Mouse (Mus musculus): Measurements from ENCODE around the gene Spata22.
"Not testable (repeated sequence)": the region's sequence is repeated elsewhere in the genome, so short reads cannot be mapped to it uniquely, and the experiment has no call there.

Spata22 gene

GRCm38 (mm10) chr11:73329442-73329841 lies at the start of gene Spata22, which contains the start of the genes Aspa and Gm49340:
Gene Spata22, plus strand, starts transcription at chr11:73329741.
Gene Aspa, minus strand, starts transcription at chr11:73329596.
Gene Gm49340, plus strand, starts transcription at chr11:73329741.
- no peak for DNase-seq (ENCODE audit: extremely low read depth, low read depth)

GRCm38 (mm10) chr11:73280710-73281109 lies 48.8 kb upstream of the Spata22 start:
- DNase-seq (ENCODE audit: extremely low read depth, low read depth), result no peak

GRCm38 (mm10) chr11:73281528-73282027 lies 48.0 kb upstream of the Spata22 start:
- DNase-seq (ENCODE audit: extremely low read depth, low read depth), result no peak

DNA sequence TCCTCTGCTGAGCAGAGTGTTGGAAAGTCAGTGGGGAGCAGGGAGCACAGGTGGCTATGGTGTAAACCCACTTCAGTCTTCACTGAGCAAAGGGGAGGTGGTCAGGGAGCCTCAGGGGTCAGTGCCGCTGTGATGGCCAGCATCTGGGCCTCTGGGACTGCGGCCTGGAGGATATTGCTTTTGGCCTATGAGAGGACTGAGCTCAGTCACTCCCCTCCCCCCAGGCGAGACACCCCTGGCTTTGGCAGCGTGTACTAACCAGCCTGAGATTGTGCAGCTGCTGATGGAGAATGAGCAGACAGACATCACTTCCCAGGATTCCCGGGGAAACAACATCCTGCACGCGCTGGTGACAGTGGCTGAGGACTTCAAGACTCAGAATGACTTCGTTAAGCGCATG lies 46.2 kb upstream of the Spata22 start:
- no peak for DNase-seq (ENCODE audit: extremely low read depth, low read depth)

GRCm38 (mm10) chr11:73283926-73284325 lies 45.6 kb upstream of the Spata22 start:
- DNase-seq (ENCODE audit: extremely low read depth, low read depth), result no peak

DNA sequence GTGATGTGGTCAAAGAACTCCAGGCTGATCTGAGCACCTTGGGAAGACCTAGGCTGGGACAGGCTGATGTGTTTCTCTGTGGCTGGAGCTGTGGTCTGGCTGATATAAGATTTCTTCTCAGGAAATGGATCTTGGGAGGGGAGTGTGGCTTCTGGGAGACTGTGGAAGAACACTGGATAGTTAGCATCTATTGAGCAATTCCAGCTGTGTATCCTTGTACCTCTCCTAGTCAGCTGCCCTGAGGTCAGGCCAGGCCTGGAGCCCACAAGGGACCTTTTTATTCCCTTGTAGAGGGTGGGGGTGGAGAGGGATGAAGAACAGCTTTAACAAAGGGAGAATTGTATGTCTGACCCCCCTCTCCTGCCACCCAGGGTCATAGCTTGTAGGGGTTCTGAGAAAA lies 45.2 kb upstream of the Spata22 start:
- DNase-seq (ENCODE audit: extremely low read depth, low read depth), result no peak

DNA sequence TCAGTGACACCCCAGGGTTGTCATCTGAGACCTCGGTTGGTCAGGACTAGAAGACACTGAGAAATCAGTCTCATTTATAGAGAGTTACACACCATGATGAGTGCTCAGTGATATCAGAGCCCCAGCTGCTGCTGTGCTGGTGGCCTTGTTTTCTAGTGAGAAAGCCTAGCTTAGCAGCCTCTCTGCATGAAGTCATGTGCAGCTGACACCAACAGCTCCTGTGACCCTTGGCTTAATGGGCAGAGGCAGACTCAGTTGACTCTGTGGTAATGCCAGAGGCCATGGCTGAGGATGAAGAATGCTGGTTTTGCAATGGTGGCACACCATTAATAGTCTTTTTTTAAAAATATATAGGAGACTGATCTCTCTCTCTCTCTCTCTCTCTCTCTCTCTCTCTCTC lies 39.9 kb upstream of the Spata22 start:
- no peak for DNase-seq (ENCODE audit: extremely low read depth, low read depth)

GRCm38 (mm10) chr11:73303123-73303522 lies 26.4 kb upstream of the Spata22 start:
- no peak for DNase-seq (ENCODE audit: extremely low read depth, low read depth)

- no peak for DNase-seq (ENCODE audit: extremely low read depth, low read depth)
Observed at GRCm38 (mm10) chr11:73315961-73316360, 13.6 kb upstream of the Spata22 start.

- not testable (repeated sequence) for DNase-seq (ENCODE audit: extremely low read depth, low read depth)
Observed at GRCm38 (mm10) chr11:73318581-73318980, 11.0 kb upstream of the Spata22 start.

DNA sequence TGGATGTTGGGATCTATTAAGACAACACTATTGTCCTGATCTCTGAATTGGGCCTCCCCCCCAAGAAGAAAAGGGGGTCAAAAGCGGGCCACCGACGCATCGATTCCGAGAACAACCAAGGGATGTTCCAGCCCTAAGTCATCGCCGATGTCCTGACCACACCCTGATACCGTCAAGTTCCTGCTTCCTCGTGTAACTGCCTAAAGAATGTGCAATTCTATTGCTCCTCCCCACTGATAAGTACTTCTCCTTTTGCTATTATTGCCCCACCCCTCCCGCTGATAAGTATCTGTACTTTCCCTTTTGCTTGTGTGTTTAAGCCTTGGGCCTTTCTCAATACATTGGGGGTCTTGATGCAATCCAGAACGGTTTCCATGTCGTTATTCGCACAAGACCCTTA lies 8.5 kb upstream of the Spata22 start:
- DNase-seq (ENCODE audit: extremely low read depth, low read depth), result peak; percentile 51

DNA sequence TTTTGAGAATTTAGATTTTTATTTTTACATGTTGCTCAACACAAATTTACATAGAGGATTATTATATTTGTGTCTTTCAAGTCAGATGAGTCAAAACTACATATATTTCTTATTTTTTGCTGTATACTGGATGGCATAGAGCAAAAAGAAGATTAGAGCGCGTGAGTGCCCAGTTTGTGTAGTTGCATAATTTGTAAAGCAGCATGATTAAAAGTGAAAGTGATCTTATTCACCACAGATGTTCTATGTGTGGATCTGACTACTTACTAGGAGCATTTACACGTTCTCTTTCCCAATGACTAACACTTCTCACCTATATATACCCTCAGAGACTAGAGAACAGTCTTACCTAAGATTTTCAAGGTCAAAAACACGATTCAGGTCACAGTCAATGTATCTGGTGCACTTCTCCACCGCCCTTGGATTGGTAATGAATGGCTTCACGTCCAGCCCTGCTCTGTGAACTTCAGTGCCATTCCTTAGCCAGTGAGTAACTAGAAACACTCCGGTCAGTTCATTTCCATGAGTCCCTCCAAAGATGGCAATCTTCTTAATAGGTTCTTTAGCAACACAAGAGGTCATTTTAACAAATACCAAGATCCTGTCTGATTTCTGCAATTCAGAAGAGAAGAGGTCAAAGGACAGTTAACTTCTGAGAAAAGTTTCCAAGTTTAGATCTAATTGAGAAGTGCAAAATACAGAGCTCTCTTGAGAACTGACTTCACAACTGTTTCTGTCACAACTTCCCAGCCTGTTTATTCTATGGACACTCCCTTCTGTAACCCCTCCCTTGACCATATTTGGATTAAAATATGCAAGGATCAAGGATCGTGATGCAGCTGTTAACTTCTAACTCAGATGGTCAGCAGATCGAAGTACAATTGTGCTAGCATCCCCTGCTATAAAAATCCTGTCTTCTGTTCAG lies 5.4 kb upstream of the Spata22 start:
- DNase-seq (ENCODE audit: extremely low read depth, low read depth), result peak; percentile 38

DNA sequence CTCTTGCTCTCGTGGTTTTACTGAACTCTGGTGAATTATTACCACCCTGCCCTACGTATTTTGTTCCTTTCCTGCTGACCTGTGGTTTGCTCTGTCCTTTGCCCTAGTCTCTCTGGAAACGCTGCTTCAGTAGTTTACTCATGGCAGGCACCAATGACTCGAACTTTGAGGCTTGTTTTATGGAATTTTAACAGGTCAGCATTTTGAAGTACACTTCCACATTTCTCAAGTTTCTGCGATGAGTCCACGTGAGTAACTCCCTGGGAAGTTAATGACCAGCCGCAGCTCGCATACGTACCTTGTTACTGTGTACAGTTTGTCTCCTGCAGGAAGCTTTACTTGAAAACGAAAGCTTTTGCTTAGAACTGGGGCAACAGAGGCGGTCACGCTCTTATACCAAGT lies 3.1 kb upstream of the Spata22 start:
- no peak for DNase-seq (ENCODE audit: extremely low read depth, low read depth)

DNA sequence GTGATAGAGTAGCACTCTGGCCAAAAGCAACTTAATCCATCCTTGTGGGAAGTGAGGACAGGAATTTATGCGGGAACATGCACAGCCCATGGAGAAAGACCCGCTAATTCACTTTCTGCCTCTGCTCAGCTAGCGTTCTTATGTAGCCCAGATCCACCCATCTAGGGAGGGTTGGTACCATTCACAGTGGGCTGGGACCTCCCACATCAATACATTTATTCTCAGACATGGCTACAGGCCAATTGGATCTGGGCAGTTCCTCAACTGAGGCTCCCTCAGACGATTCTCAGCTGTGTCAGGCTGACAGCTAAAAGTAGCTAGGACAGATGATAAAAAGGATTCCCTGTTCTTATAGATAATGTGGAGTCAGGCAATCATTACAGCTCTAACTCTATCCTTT lies 2.2 kb upstream of the Spata22 start:
- no peak for DNase-seq (ENCODE audit: extremely low read depth, low read depth)

- DNase-seq (ENCODE audit: extremely low read depth, low read depth), result no peak
Observed at GRCm38 (mm10) chr11:73333357-73333756, 3.8 kb downstream of the Spata22 start.

- DNase-seq (ENCODE audit: extremely low read depth, low read depth), result no peak
Observed at GRCm38 (mm10) chr11:73336919-73337318, 7.4 kb downstream of the Spata22 start.

DNA sequence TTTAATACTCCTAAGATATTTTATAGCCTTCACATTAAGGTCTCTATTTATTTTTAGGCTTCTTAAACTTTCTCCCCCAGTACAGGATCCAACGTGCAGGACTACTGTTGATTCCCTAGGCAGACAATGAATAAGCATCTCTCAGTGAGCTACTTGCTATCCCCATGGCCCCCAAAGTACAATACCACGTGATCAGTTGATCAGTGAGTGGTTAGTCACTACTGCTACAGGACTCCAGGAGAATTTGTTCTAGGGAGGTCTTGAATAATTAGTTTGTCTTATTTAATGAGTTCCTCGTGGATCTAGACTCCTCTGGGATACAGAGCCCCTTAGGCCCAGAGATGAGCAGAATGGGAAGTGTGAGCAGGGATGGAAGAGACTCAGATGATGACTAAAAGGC lies 20.9 kb downstream of the Spata22 start, which contains the start of gene Olfr20:
Gene Olfr20 (plus strand): TSS at position 301 of the 400 bp plus-strand sequence.
- DNase-seq (ENCODE audit: extremely low read depth, low read depth), result no peak

DNA sequence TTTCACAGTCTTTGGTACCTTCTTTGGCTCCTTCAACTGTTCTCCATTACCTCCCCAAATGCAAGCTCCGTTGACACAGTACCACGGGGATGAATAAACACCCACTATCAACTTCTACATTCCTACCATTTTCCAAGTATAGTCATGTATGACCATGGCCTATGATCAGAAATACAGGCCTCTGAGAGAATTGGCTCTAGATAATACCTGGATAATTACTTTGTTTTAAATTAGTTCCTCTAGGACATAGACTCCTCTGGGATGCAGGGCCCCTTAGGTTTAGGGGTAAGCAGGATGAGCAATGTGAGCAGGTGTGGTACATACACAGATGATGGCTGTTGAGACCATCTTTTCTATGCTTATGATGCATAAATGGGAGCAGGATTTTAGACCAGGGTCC lies 41.4 kb downstream of the Spata22 start, which contains the start of gene Olfr376:
Gene Olfr376 (plus strand): TSS at position 301 of the 400 bp plus-strand sequence.
- DNase-seq (ENCODE audit: extremely low read depth, low read depth), result no peak

DNA sequence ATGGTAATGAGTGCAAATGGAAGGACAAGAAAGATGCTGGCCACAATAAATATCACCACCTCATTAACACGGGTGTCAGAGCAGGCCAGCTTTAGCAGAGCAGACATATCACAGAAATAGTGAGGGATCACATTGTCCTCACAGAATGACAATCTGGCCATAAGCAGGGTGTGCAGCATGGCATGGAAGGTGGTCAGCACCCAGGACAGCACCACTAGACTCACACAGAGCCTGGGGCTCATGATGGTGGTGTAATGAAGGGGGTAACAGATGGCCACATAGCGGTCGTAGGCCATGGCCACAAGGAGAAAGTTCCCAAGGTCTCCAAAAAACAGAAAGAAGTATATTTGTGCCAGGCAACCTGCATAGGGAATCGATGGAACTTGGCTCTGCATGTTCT lies 65.8 kb downstream of the Spata22 start:
- DNase-seq (ENCODE audit: extremely low read depth, low read depth), result no peak

Measured in MEL-GATA-1-ER (cell line).